Mouse (Mus musculus): ENCODE data around the gene Ppp6r1. TPM values are rescaled to one million over a fixed set of nuclear protein-coding genes. Genes with fewer than 3 reads are reported as not detected.
A peak's percentile ranks its signal among the peaks of the same experiment; 100 is the strongest.

Ppp6r1 gene
- polyA plus RNA-seq, 1 experiment from 2014 or later, result 6.5 TPM

DNA sequence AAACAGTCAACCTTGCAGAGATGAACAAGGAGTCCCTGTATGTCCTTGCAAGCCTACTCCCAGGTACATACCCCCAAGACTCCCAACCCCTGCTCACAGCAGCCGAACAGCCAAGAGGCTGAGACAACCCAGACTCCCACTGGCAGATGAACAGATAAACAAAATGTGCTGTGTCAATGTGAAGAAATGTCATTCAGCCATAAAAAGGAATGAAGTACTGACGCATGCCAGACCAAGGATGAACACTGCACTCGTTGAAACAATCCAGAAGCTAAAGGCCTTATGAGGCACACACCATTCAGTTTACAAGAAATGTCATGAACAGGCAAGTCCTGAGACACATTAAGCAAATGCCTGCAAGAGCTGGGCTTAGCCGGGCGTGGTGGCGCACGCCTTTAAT is 16.4 kb upstream of the Ppp6r1 start:
- WGBS (ENCODE audit: insufficient replicate concordance), result 74% methylated on average over 7 of the region's 7 CpGs
- no peak overlapping the region; the same call in 1 of the 2 replicates for H3K27ac ChIP-seq (replicated peaks)
- H3K9me3 ChIP-seq (replicated peaks), result no peaks in the 10 kb centered on the region
- H3K4me2 ChIP-seq, result no peak overlapping the region
- H3K4me3 ChIP-seq (replicated peaks), result no peak overlapping the region
- peaks cover 51% of the 10 kb centered on the region for H3K36me3 ChIP-seq (replicated peaks)
- peaks cover 35% of the 10 kb centered on the region for H3K4me1 ChIP-seq (replicated peaks)
- H3K9ac ChIP-seq, result no peak overlapping the region
- H3K27me3 ChIP-seq, result no peaks in the 10 kb centered on the region
- no peak for ATAC-seq (ENCODE audit: insufficient read depth)

DNA sequence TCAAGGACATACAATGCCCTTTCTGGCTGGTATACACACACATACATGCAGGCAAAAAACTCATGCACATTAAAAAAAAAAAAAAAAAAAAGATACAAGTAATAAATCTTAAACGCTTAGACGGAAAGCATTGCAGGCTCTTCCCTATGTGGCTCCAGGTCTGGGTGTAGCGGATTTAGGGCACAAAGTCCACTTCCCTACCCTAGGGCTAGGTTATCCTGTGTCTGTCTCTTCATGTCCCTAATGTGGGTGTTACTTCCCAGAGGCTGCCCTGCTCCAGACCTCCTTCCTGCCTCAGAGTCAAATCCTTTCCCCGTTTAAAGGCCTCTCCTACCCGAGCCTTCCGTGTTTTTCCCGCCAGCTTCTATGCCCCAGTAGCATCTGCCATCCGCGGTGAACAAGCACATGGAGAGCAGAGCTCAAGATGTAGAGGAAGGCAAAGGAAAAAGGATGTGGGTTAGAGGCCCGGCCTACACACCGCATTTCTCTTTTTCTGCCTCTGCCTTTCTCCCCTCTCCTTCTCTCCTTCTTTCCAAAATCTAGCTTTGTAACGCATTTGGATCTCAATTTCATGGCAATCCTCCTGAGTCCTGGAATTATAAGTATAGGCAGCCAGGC is 15.4 kb upstream of the Ppp6r1 start:
- peaks cover 41% of the 10 kb centered on the region for H3K4me1 ChIP-seq (replicated peaks)

DNA sequence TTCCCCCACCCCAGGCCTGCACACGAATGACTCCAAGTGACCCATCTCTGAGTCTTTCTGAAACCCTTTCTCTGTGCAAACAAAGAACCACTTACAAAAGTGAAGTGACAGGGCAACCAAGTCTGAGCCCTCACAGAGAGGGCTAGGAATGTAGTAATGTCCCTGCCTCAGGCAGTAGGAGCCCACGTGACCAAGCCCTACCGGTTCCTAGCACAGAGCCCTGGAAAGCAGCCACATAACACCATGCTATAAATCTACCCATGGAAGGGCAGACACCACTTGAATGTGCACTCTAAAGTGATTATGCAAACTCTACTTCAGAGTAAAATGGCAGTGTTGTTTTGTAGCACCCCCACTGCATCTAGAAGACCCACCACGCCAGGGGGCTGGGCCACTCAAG is 13.1 kb upstream of the Ppp6r1 start:
- Histone ChIP-seq H3K4me2 (no peak overlapping the region), H3K4me1 (replicated peaks) (peaks cover 49% of the 10 kb centered on the region), H3K27ac (replicated peaks) (peak overlapping the region; percentile 79), H3K36me3 (replicated peaks) (peaks cover 59% of the 10 kb centered on the region), H3K9ac (no peak overlapping the region), H3K4me3 (replicated peaks) (no peak overlapping the region), H3K9me3 (replicated peaks) (no peaks in the 10 kb centered on the region), H3K27me3 (no peaks in the 10 kb centered on the region)
- ATAC-seq (ENCODE audit: insufficient read depth), result no peak
- WGBS (ENCODE audit: insufficient replicate concordance), result 71% methylated on average over 4 of the region's 4 CpGs

More for the DNA sequence above, 15.4 kb upstream of the Ppp6r1 start:
- H3K4me3 ChIP-seq (replicated peaks), result no peak overlapping the region
- H3K27ac ChIP-seq (replicated peaks), result 0 out of 2 replicates have a peak overlapping the region, but pooled peaks have one; percentile 4
- ATAC-seq (ENCODE audit: insufficient read depth), result no peak
- 63% methylated on average over 12 of the region's 12 CpGs for WGBS (ENCODE audit: insufficient replicate concordance)
- H3K36me3 ChIP-seq (replicated peaks), result peaks cover 49% of the 10 kb centered on the region
- H3K9ac ChIP-seq, result no peak overlapping the region
- no peaks in the 10 kb centered on the region for H3K27me3 ChIP-seq
- H3K9me3 ChIP-seq (replicated peaks), result no peaks in the 10 kb centered on the region
- no peak overlapping the region for H3K4me2 ChIP-seq

DNA sequence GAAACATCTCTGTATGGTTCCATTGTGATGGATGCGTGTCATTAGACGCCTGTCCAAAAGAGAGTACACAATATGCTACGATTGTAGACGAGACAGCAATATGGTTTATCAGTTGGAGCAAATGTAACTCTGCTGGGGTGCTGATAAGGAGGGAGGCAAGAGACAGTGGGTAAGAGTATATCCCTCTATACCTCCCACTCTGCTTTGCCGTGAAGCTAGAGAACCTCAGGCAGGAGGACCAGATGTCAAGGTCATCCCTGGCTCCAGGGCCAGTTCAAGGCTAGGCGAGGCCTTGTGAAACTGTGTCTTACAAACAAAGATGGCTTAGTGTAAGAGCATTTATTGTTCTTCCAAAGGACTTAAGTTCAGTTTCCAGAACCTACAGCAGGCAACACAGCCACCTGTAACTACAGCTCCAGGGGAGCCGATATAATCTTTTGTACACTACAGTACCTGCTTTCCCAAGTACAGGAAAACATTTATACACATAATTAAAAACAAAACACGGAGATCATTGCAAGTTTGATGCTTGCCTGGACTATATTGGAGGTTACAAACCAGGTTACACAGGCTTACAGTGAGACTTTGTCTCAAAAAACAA is 11.9 kb upstream of the Ppp6r1 start:
- peak overlapping the region; percentile 79 for H3K27ac ChIP-seq (replicated peaks)
- peaks cover 57% of the 10 kb centered on the region for H3K36me3 ChIP-seq (replicated peaks)
- peaks cover 44% of the 10 kb centered on the region for H3K4me1 ChIP-seq (replicated peaks)
- H3K27me3 ChIP-seq, result no peaks in the 10 kb centered on the region
- no peak overlapping the region for H3K4me3 ChIP-seq (replicated peaks)
- WGBS (ENCODE audit: insufficient replicate concordance), result 29% methylated on average over 8 of the region's 8 CpGs
- no peaks in the 10 kb centered on the region for H3K9me3 ChIP-seq (replicated peaks)
- H3K9ac ChIP-seq, result peak overlapping the region; percentile 22; the same call in 1 of the 2 replicates
- H3K4me2 ChIP-seq, result peak overlapping the region; percentile 50
- ATAC-seq (ENCODE audit: insufficient read depth), result peak; percentile 98

DNA sequence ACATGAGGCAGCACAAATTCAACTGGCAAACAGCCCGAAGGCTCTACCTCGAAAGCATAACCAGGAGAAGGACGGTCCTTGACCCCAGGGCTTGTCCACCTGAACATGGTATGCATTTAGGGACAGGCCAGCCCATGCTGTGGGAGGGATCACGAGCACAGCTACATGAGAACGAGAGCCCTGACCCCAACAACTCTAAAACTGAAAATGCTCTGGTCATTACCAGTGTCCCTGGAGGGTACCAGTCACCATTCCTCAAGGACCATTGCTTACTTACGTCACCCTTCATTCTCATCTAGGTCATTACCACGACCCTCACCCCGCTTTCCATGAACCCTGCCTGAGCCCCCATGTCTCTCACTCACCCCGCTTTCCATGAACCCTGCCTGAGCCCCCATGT is 10.3 kb upstream of the Ppp6r1 start:
- Histone ChIP-seq H3K27ac (replicated peaks) (0 out of 2 replicates have a peak overlapping the region, but pooled peaks have one; percentile 6), H3K9me3 (replicated peaks) (no peaks in the 10 kb centered on the region), H3K4me2 (no peak overlapping the region), H3K4me3 (replicated peaks) (no peak overlapping the region), H3K36me3 (replicated peaks) (peaks cover 54% of the 10 kb centered on the region), H3K9ac (no peak overlapping the region), H3K27me3 (no peaks in the 10 kb centered on the region), H3K4me1 (replicated peaks) (peaks cover 37% of the 10 kb centered on the region)
- 86% methylated on average over 9 of the region's 9 CpGs for WGBS (ENCODE audit: insufficient replicate concordance)
- ATAC-seq (ENCODE audit: insufficient read depth), result no peak

DNA sequence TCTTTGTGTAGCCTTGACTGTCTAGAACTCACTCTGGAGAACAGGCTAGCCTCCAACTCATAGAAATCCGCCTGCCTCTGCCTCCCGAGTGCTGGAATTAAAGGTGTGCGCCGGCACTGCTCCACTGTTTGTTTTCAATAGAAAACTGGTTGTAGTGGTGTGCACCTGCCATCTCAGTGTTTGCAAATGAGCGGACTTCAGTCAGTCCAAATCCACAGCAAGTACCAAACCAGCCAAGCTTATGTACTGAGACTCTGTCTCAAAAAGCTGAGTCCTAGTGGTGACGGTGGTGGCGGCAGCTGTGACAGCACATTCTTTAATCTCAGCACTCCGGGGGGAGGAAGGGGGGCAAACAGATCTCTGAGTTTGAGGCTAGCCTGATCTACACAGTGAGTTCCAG is 9.7 kb upstream of the Ppp6r1 start:
- ATAC-seq (ENCODE audit: insufficient read depth), result no peak
- Histone ChIP-seq H3K36me3 (replicated peaks) (peaks cover 51% of the 10 kb centered on the region), H3K9me3 (replicated peaks) (no peaks in the 10 kb centered on the region), H3K4me3 (replicated peaks) (no peak overlapping the region), H3K4me2 (no peak overlapping the region), H3K27ac (replicated peaks) (0 out of 2 replicates have a peak overlapping the region, but pooled peaks have one; percentile 6), H3K4me1 (replicated peaks) (peaks cover 37% of the 10 kb centered on the region), H3K9ac (no peak overlapping the region), H3K27me3 (no peaks in the 10 kb centered on the region)
- WGBS (ENCODE audit: insufficient replicate concordance), result 88% methylated on average over 8 of the region's 8 CpGs

DNA sequence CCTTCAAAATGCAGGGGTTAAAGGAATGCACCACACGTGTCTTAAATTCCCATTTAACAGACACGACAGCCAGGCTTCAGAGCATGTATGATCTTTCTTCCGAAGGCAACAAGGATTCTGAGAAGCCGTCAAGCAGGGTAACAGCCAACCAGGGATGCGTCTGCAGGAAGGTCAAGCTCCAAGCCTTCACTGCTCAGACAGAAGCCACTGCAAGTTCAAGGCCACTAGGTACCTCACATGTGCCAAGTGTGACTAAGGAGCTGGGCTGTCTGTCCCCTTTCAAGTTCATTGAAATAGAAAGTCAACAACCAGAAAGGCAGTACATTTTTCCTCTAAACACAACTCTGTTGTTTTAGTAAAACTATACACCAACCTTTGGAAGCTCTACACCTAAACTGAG is 8.1 kb upstream of the Ppp6r1 start:
- no peak overlapping the region for H3K27ac ChIP-seq (replicated peaks)
- H3K4me2 ChIP-seq, result no peak overlapping the region
- H3K27me3 ChIP-seq, result no peaks in the 10 kb centered on the region
- ATAC-seq (ENCODE audit: insufficient read depth), result no peak
- H3K9ac ChIP-seq, result no peak overlapping the region
- no peak overlapping the region for H3K4me3 ChIP-seq (replicated peaks)
- no peaks in the 10 kb centered on the region for H3K9me3 ChIP-seq (replicated peaks)
- H3K36me3 ChIP-seq (replicated peaks), result peaks cover 55% of the 10 kb centered on the region
- 90% methylated on average over 5 of the region's 5 CpGs for WGBS (ENCODE audit: insufficient replicate concordance)
- peaks cover 35% of the 10 kb centered on the region for H3K4me1 ChIP-seq (replicated peaks)

DNA sequence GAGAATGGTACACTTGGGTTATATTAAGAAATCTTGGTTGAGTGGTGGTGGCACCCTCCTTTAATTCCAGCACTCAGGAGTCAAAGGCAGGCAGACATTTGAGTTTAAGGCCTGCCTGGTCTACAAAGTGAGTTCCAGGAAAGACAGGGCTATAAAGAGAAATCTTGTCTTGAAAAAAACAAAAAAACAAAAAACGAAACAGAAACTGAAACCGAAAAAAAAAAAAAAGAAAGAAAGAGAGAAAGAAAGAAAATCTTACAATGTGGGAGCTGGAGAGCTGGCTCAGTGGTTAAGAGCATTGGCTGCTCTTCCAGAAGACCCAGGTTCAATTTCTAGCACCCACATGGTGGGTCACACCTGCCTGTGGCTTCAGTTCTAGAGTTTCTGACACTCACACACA is 4.9 kb upstream of the Ppp6r1 start:
- no peak overlapping the region for H3K27ac ChIP-seq (replicated peaks)
- H3K27me3 ChIP-seq, result no peaks in the 10 kb centered on the region
- H3K9ac ChIP-seq, result no peak overlapping the region
- H3K36me3 ChIP-seq (replicated peaks), result peaks cover 36% of the 10 kb centered on the region
- no peak overlapping the region for H3K4me2 ChIP-seq
- H3K9me3 ChIP-seq (replicated peaks), result no peaks in the 10 kb centered on the region
- H3K4me1 ChIP-seq (replicated peaks), result peaks cover 25% of the 10 kb centered on the region
- 72% methylated on average over 2 of the region's 2 CpGs for WGBS (ENCODE audit: insufficient replicate concordance)
- ATAC-seq (ENCODE audit: insufficient read depth), result no peak
- no peak overlapping the region for H3K4me3 ChIP-seq (replicated peaks)

DNA sequence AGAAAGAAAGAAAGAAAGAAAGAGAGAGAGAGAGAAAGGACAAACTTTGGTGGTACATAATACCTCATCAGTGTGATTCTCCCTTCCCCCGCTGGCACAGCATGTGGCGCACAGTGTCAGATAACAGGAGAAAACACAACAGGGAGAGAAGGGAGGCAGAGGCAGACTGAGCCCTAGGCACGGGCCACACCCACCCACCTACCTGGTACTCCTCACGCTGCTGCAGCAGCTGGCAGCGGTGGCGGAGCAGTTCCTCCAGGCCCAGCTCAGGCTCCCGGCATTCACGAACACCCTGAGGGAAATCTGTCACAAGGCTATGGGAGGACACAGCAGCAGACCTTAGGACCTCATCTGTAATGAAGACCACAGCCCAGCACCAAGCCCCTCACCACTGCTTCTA is 4.4 kb upstream of the Ppp6r1 start:
- Histone ChIP-seq H3K9ac (no peak overlapping the region), H3K27ac (replicated peaks) (no peak overlapping the region), H3K4me3 (replicated peaks) (no peak overlapping the region), H3K36me3 (replicated peaks) (peaks cover 30% of the 10 kb centered on the region), H3K4me1 (replicated peaks) (peaks cover 24% of the 10 kb centered on the region), H3K9me3 (replicated peaks) (no peaks in the 10 kb centered on the region), H3K27me3 (no peaks in the 10 kb centered on the region), H3K4me2 (no peak overlapping the region)
- no peak for ATAC-seq (ENCODE audit: insufficient read depth)
- WGBS (ENCODE audit: insufficient replicate concordance), result 60% methylated on average over 8 of the region's 8 CpGs

DNA sequence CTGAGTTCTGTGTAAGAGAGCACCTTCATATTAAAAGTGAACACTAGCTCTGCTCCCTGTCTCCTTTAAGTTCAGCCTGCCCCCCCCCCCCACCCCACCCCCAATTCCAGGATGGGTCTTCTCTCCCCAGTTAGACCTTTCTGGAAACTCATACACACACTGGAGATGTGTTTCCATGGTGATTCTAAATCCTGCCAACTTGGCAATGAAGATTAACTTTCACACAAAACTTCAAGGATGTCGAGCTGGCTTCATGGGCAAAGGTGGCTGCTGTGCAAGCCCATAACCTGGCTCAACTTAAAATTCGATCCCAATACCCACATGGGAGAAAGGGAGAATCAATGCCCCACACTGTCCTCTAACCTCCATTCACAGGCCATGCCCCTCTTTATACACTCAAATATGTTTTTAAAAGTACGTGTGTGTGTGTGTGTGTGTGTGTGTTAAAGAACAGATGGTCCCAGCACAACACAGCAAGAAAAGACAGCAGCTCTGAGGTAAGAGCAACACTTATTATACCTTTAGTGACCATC is 1.2 kb upstream of the Ppp6r1 start:
- Histone ChIP-seq H3K4me1 (replicated peaks) (peaks cover 52% of the 10 kb centered on the region), H3K9me3 (replicated peaks) (no peaks in the 10 kb centered on the region), H3K27ac (replicated peaks) (peak overlapping the region; percentile 92; the same call in 1 of the 2 replicates), H3K9ac (peak overlapping the region; percentile 98), H3K4me2 (peak overlapping the region; percentile 96), H3K36me3 (replicated peaks) (peaks cover 17% of the 10 kb centered on the region), H3K4me3 (replicated peaks) (peak overlapping the region; percentile 92), H3K27me3 (no peaks in the 10 kb centered on the region)
- ATAC-seq (ENCODE audit: insufficient read depth), result no peak
- 70% methylated on average over 3 of the region's 3 CpGs for WGBS (ENCODE audit: insufficient replicate concordance)

DNA sequence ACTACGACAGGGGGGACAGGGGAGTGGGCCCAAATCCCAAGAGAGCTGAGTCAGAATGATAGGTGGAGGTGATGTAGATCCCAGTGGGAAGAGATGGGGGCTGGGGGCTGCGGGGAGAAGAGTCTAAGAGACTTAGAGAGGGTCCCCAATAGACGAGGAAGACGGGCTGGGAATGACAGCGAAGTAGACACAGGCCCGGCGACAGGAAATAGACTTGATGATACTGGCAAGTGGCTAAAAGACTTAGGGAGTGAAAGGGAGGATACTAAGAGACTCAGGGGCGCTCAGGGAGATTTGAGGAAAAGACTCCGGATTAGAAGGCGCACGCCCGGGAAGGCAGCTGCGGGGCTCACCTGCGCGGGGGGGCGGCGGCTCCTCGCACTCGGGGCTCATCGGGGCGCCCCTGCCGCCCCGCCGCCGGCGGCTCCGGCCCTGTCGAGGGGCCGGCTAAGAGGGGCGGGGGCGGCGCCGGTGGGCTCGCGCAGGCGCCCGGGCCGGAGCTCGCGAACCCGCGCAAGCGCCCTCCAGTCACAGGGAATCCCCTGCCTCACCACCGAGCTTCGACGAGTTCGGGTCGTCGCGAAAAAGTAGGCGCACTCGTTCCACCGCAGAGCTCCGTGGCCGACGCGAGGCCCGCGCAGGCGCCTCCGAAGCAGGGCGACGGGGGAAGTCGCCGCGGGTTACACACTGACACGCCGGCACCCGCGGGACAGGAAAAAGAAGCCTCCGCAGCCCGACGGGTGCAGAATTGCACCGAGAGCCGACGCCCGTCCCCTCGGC is 501 bp downstream of the Ppp6r1 start:
- H3K9me3 ChIP-seq (replicated peaks), result no peaks in the 10 kb centered on the region
- peak; percentile 47 for ATAC-seq (ENCODE audit: insufficient read depth)
- H3K27ac ChIP-seq (replicated peaks), result peak overlapping the region; percentile 92
- peaks cover 24% of the 10 kb centered on the region for H3K36me3 ChIP-seq (replicated peaks)
- peaks cover 66% of the 10 kb centered on the region for H3K4me1 ChIP-seq (replicated peaks)
- H3K27me3 ChIP-seq, result no peaks in the 10 kb centered on the region
- H3K4me3 ChIP-seq (replicated peaks), result peak overlapping the region; percentile 92
- peak overlapping the region; percentile 98 for H3K9ac ChIP-seq
- under 1% methylated on average over 62 of the region's 78 CpGs for WGBS (ENCODE audit: insufficient replicate concordance)
- peak overlapping the region; percentile 96 for H3K4me2 ChIP-seq
